Mouse (Mus musculus): ENCODE measurements around the gene Elk4. TPM values are rescaled to one million over a fixed set of nuclear protein-coding genes. Genes with fewer than 3 reads are reported as not detected.

Elk4 gene
- polyA plus RNA-seq, 2 experiments = 9.1 to 12.0 TPM

GRCm38 (mm10) chr1:131964100-131964499 lies 43.3 kb upstream of the Elk4 start:
- H3K36me3 ChIP-seq (replicated peaks; ENCODE audit: control insufficient read depth, insufficient read depth, low read depth) = no peaks in the 10 kb centered on the region
- no peak for ATAC-seq (ENCODE audit: insufficient read depth)
- DNase-seq (ENCODE audit: low read depth in 3 of 3, low spot score in 3 of 3) = no peak
- no peak for TF ChIP-seq EP300 (IDR thresholded peaks at IDR 0.05; ENCODE audit: low read depth)
- no peak for TF ChIP-seq CTCF (IDR thresholded peaks at IDR 0.05; ENCODE audit: low read depth)
- H3K27ac ChIP-seq = no peak overlapping the region
- H3K4me3 ChIP-seq (ENCODE audit: insufficient read depth in 1 of 2, low read depth in 2 of 2, low read length in 2 of 2) = peak overlapping the region in 1 of 2 experiments; percentile 58; a peak in 2 of 4 replicates
- H3K9ac ChIP-seq (replicated peaks) = no peak overlapping the region
- H3K9me3 ChIP-seq (ENCODE audit: control insufficient read depth, low read length) = no peaks in the 10 kb centered on the region
- peaks cover 43% of the 10 kb centered on the region for H3K27me3 ChIP-seq (ENCODE audit: control insufficient read depth, insufficient read depth, low read length)
- H3K4me2 ChIP-seq (ENCODE audit: low read depth) = peak overlapping the region; percentile 66; the same call in 1 of the 2 replicates
- peaks cover 0 to 12% of the 10 kb centered on the region in 2 experiments; a peak in 1 of 4 replicates for H3K4me1 ChIP-seq (replicated peaks; ENCODE audit: control insufficient read depth in 2 of 2, insufficient read depth in 2 of 2, low read length in 1 of 2)
- WGBS (ENCODE audit: insufficient replicate concordance) = 24% methylated on average over 5 of the region's 5 CpGs

GRCm38 (mm10) chr1:131964580-131964979 lies 42.8 kb upstream of the Elk4 start:
- Histone ChIP-seq H3K9ac (replicated peaks) (no peak overlapping the region), H3K4me2 (ENCODE audit: low read depth) (no peak overlapping the region), H3K27me3 (ENCODE audit: control insufficient read depth, insufficient read depth, low read length) (peaks cover 43% of the 10 kb centered on the region), H3K4me1 (replicated peaks; ENCODE audit: control insufficient read depth in 2 of 2, insufficient read depth in 2 of 2, low read length in 1 of 2) (peaks cover 0 to 12% of the 10 kb centered on the region in 2 experiments; a peak in 1 of 4 replicates), H3K27ac (no peak overlapping the region), H3K4me3 (ENCODE audit: insufficient read depth in 1 of 2, low read depth in 2 of 2, low read length in 2 of 2) (no peak overlapping the region), H3K36me3 (replicated peaks; ENCODE audit: control insufficient read depth, insufficient read depth, low read depth) (no peaks in the 10 kb centered on the region), H3K9me3 (ENCODE audit: control insufficient read depth, low read length) (no peaks in the 10 kb centered on the region)
- ATAC-seq (ENCODE audit: insufficient read depth) = no peak
- no peak for DNase-seq (ENCODE audit: low read depth in 3 of 3, low spot score in 3 of 3)
- 63% methylated on average over 7 of the region's 7 CpGs for WGBS (ENCODE audit: insufficient replicate concordance)
- no peak for TF ChIP-seq EP300 (IDR thresholded peaks at IDR 0.05; ENCODE audit: low read depth)
- TF ChIP-seq CTCF (IDR thresholded peaks at IDR 0.05; ENCODE audit: low read depth) = no peak

- WGBS (ENCODE audit: insufficient replicate concordance) = 14% methylated on average over 5 of the region's 5 CpGs
- no peaks in the 10 kb centered on the region for H3K9me3 ChIP-seq (ENCODE audit: control insufficient read depth, low read length)
- no peak for TF ChIP-seq CTCF (IDR thresholded peaks at IDR 0.05; ENCODE audit: low read depth)
- TF ChIP-seq EP300 (IDR thresholded peaks at IDR 0.05; ENCODE audit: low read depth) = no peak
- no peak overlapping the region for H3K4me2 ChIP-seq (ENCODE audit: low read depth)
- no peak overlapping the region for H3K9ac ChIP-seq (replicated peaks)
- no peaks in the 10 kb centered on the region for H3K36me3 ChIP-seq (replicated peaks; ENCODE audit: control insufficient read depth, insufficient read depth, low read depth)
- DNase-seq (ENCODE audit: low read depth in 3 of 3, low spot score in 3 of 3) (no peak), ATAC-seq (ENCODE audit: insufficient read depth) (no peak)
- no peak overlapping the region for H3K4me3 ChIP-seq (ENCODE audit: insufficient read depth in 1 of 2, low read depth in 2 of 2, low read length in 2 of 2)
- H3K27me3 ChIP-seq (ENCODE audit: control insufficient read depth, insufficient read depth, low read length) = peaks cover 41% of the 10 kb centered on the region
- no peak overlapping the region for H3K27ac ChIP-seq
- peaks cover 0 to 18% of the 10 kb centered on the region in 2 experiments; a peak in 1 of 4 replicates for H3K4me1 ChIP-seq (replicated peaks; ENCODE audit: control insufficient read depth in 2 of 2, insufficient read depth in 2 of 2, low read length in 1 of 2)
Measured at GRCm38 (mm10) chr1:131965818-131966217, 41.6 kb upstream of the Elk4 start.

- DNase-seq (ENCODE audit: low read depth in 3 of 3, low spot score in 3 of 3) (no peak), ATAC-seq (ENCODE audit: insufficient read depth) (no peak)
- 48% methylated on average over 7 of the region's 7 CpGs for WGBS (ENCODE audit: insufficient replicate concordance)
- Histone ChIP-seq H3K9me3 (ENCODE audit: control insufficient read depth, low read length) (no peaks in the 10 kb centered on the region), H3K27ac (no peak overlapping the region), H3K27me3 (ENCODE audit: control insufficient read depth, insufficient read depth, low read length) (peaks cover 26% of the 10 kb centered on the region), H3K4me1 (replicated peaks; ENCODE audit: control insufficient read depth in 2 of 2, insufficient read depth in 2 of 2, low read length in 1 of 2) (peaks cover 0 to 23% of the 10 kb centered on the region in 2 experiments; a peak in 2 of 4 replicates), H3K4me2 (ENCODE audit: low read depth) (no peak overlapping the region), H3K36me3 (replicated peaks; ENCODE audit: control insufficient read depth, insufficient read depth, low read depth) (no peaks in the 10 kb centered on the region), H3K4me3 (ENCODE audit: insufficient read depth in 1 of 2, low read depth in 2 of 2, low read length in 2 of 2) (no peak overlapping the region), H3K9ac (replicated peaks) (no peak overlapping the region)
- TF ChIP-seq CTCF (IDR thresholded peaks at IDR 0.05; ENCODE audit: low read depth) = no peak
- no peak for TF ChIP-seq EP300 (IDR thresholded peaks at IDR 0.05; ENCODE audit: low read depth)
Measured at GRCm38 (mm10) chr1:131967336-131967735, 40.1 kb upstream of the Elk4 start.

GRCm38 (mm10) chr1:131968556-131968955 lies 38.9 kb upstream of the Elk4 start:
- Histone ChIP-seq H3K4me2 (ENCODE audit: low read depth) (no peak overlapping the region), H3K36me3 (replicated peaks; ENCODE audit: control insufficient read depth, insufficient read depth, low read depth) (no peaks in the 10 kb centered on the region), H3K9ac (replicated peaks) (no peak overlapping the region), H3K4me3 (ENCODE audit: insufficient read depth in 1 of 2, low read depth in 2 of 2, low read length in 2 of 2) (no peak overlapping the region), H3K4me1 (replicated peaks; ENCODE audit: control insufficient read depth in 2 of 2, insufficient read depth in 2 of 2, low read length in 1 of 2) (peaks cover 0 to 25% of the 10 kb centered on the region in 2 experiments; a peak in 2 of 4 replicates), H3K27me3 (ENCODE audit: control insufficient read depth, insufficient read depth, low read length) (peaks cover 14% of the 10 kb centered on the region), H3K9me3 (ENCODE audit: control insufficient read depth, low read length) (no peaks in the 10 kb centered on the region), H3K27ac (no peak overlapping the region)
- DNase-seq (ENCODE audit: low read depth in 3 of 3, low spot score in 3 of 3) (no peak), ATAC-seq (ENCODE audit: insufficient read depth) (no peak)
- TF ChIP-seq EP300 (IDR thresholded peaks at IDR 0.05; ENCODE audit: low read depth) = no peak
- TF ChIP-seq CTCF (IDR thresholded peaks at IDR 0.05; ENCODE audit: low read depth) = no peak
- 40% methylated on average over 3 of the region's 3 CpGs for WGBS (ENCODE audit: insufficient replicate concordance)

All from liver, embryonic 14.5 days (tissue).